Mouse (Mus musculus) heart, postnatal 0 days (tissue): ENCODE results near the gene Gpr162.

Experiments
- CTCF ChIP-seq: IDR thresholded peaks from 2 replicates; pipeline ENCODE4 v1.5.1; 2016; ENCODE audit warnings: antibody characterized with exemption, control low read depth, low read depth
- EP300 ChIP-seq: IDR thresholded peaks from 2 replicates; pipeline ENCODE4 v1.6.1; 2016; ENCODE audit warnings: antibody characterized with exemption, low read depth

DNA sequence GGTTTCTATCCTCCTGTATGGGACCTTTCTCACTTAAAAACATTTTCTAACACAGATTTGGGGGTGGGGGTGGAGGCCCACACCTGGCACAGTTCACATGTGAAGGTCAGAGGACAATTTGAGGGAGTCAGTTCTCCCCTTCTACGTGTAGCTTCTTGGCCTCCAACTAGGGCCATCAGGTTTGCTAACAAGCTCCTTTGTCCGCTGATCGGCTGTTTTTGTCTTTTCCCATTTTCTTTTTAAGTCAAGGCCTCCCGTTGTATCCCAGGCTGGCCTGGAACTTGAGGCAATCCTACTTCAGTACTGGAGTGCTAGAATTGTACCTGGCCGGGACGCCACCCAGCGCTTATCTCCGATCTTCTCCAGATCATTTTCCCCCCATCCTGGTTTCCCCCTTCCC is 32.1 kb downstream of the Gpr162 start:
- TF ChIP-seq CTCF = no peak
- no peak for TF ChIP-seq EP300
